Mouse (Mus musculus) lung, postnatal 0 days (tissue): ENCODE results near the gene Txnrd3. TPM values are rescaled to one million over a fixed set of nuclear protein-coding genes. Genes with fewer than 3 reads are reported as not detected.
A peak's percentile ranks its signal among the peaks of the same experiment; 100 is the strongest.

Experiments
- ATAC-seq: fragments of 200-750 bp; cut with Nextera tagmentation; 2 replicates; pipeline ENCODE4 v1.8.0; 2017; ENCODE audit warnings: moderate library complexity
- DNase-seq: peaks from one replicate; pipeline ENCODE4 v3.0.0-alpha.2; 2016; ENCODE audit warnings: low spot score
- H3K27ac ChIP-seq: fragments of 300-500 bp; sonication (generic); 2 replicates; pipeline ENCODE4 v1.5.1; 2014; ENCODE audit warnings: antibody characterized with exemption, mild to moderate bottlenecking, low read length, mixed read lengths
- H3K27me3 ChIP-seq: fragments of 300-500 bp; sonication (generic); replicated peaks from 2 replicates; pipeline ENCODE4 v1.6.1; 2014; ENCODE audit warnings: low read length, mixed read lengths; ENCODE audit not compliant: insufficient read depth
- H3K36me3 ChIP-seq: fragments of 300-500 bp; sonication (generic); 2 replicates; pipeline ENCODE4 v1.6.1; 2014; ENCODE audit warnings: low read length, mixed read lengths; ENCODE audit not compliant: insufficient read depth
- H3K4me1 ChIP-seq: fragments of 300-500 bp; sonication (generic); 2 replicates; pipeline ENCODE4 v1.6.1; 2014; ENCODE audit warnings: antibody characterized with exemption, low read depth, low read length, mixed read lengths; ENCODE audit not compliant: insufficient read depth
- H3K4me2 ChIP-seq: fragments of 300-500 bp; sonication (generic); replicated peaks from 2 replicates; pipeline ENCODE4 v1.6.1; 2014; ENCODE audit warnings: low read depth, mild to moderate bottlenecking, low read length, moderate library complexity, mixed read lengths
- H3K4me3 ChIP-seq: fragments of 300-500 bp; sonication (generic); 2 replicates; pipeline ENCODE4 v1.5.1; 2014; ENCODE audit warnings: low read depth, low read length
- H3K9ac ChIP-seq: fragments of 300-500 bp; sonication (generic); replicated peaks from 2 replicates; pipeline ENCODE4 v1.6.1; 2014; ENCODE audit warnings: low read depth, mild to moderate bottlenecking
- H3K9me3 ChIP-seq: fragments of 300-500 bp; sonication (generic); 2 replicates; pipeline ENCODE4 v1.6.1; 2016; ENCODE audit warnings: low read length, mixed read lengths
- CTCF ChIP-seq: IDR thresholded peaks from 2 replicates; pipeline ENCODE4 v1.5.1; 2016; ENCODE audit warnings: antibody characterized with exemption, mild to moderate bottlenecking
- EP300 ChIP-seq: IDR thresholded peaks from 2 replicates; pipeline ENCODE4 v1.6.1; 2016; ENCODE audit warnings: antibody characterized with exemption, mild to moderate bottlenecking, control low read depth
- WGBS: fragments of 180-500 bp; shearing (Covaris S2); extraction: QIAGEN DNeasy Blood & Tissue Kit; methylation state at CpG from one replicate; pipeline ENCODE4 v1.1.7; 2014; 5-methylcytosine and 5-hydroxymethylcytosine counted together
- polyA plus RNA-seq: library from polyadenylated mRNA; unstranded; fragments of >200 nt; fragmentation: Nextera tagmentation; extraction: Ambion mirVana; gene quantifications from 2 replicates; pipeline ENCODE4 v1.2.1, GENCODE M21; 2015

The Txnrd3 gene
- polyA plus RNA-seq, 1 experiment from 2014 or later, result 26.3 TPM

DNA sequence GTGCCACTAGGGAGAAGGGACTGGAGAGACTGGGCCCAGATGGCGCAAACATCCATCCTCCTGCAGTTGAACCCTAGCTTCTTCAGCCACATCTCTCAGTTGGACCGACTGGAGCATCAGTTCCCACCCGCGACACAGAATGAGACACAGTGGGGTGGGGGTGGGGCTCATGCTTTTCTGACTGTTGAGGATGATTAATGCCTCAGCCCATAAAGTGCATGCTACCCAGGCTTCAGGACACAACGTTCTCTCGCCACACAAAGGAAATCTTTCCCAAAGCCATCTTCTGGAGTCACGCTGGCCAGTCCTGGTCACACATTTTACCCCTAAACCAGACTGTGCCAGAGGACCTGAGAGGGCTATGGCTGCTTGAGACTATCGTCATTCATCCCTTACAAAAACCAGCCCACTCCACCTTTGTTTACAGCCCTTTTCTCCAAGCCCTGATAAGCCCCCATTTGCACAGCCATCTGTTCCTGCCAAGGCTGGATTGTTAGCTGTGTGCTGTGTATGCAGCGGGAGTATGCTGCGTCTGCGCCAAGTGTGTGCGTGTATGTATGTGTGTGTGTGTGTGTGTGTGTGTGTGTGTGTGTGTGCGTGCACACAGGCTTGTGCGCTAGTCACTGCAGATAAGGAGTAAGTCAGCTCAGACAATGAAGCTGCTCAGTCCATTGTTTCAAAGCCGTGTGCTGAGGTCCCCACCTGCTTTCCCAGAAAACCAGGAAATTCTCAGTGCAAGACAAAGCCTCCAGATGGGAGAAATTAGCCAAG lies 30.3 kb upstream of the Txnrd3 start:
- H3K4me1 ChIP-seq, result no peaks in the 10 kb centered on the region
- no peak overlapping the region for H3K27ac ChIP-seq
- H3K36me3 ChIP-seq, result no peaks in the 10 kb centered on the region
- H3K9me3 ChIP-seq, result no peaks in the 10 kb centered on the region
- no peak overlapping the region for H3K4me3 ChIP-seq
- H3K27me3 ChIP-seq, result no peaks in the 10 kb centered on the region
- 34% methylated on average over 15 of the region's 15 CpGs for WGBS
- H3K9ac ChIP-seq, result no peak overlapping the region
- no peak; the same call in 1 of the 2 replicates for ATAC-seq
- no peak overlapping the region for H3K4me2 ChIP-seq
- TF ChIP-seq EP300 (no peak), CTCF (no peak)
- DNase-seq, result no peak

DNA sequence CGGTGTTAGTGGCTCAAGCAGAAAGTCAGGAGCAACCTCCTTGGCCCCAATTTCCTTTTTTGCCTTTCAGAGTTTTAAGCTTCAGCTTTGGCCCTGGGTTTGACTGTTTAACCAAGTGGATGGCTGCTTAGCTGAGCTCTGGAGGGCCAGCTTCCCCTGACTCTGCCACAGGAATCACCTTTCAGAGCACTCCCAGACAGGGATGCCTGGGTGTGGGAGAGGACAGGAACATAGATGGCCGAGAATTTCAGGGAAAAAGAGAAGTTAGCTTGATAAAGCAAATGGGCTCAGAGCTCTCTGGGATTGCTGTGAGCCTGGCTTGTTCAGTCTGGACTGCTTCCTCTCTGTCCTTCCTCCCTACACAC lies 29.7 kb upstream of the Txnrd3 start:
- no peak overlapping the region for H3K4me3 ChIP-seq
- no peak overlapping the region for H3K27ac ChIP-seq
- TF ChIP-seq CTCF, result no peak
- no peak for TF ChIP-seq EP300
- no peak overlapping the region for H3K4me2 ChIP-seq
- H3K27me3 ChIP-seq, result no peaks in the 10 kb centered on the region
- ATAC-seq (no peak), DNase-seq (no peak)
- H3K36me3 ChIP-seq, result no peaks in the 10 kb centered on the region
- H3K4me1 ChIP-seq, result no peaks in the 10 kb centered on the region
- H3K9me3 ChIP-seq, result no peaks in the 10 kb centered on the region
- no peak overlapping the region for H3K9ac ChIP-seq
- 15% methylated on average over 2 of the region's 2 CpGs for WGBS

DNA sequence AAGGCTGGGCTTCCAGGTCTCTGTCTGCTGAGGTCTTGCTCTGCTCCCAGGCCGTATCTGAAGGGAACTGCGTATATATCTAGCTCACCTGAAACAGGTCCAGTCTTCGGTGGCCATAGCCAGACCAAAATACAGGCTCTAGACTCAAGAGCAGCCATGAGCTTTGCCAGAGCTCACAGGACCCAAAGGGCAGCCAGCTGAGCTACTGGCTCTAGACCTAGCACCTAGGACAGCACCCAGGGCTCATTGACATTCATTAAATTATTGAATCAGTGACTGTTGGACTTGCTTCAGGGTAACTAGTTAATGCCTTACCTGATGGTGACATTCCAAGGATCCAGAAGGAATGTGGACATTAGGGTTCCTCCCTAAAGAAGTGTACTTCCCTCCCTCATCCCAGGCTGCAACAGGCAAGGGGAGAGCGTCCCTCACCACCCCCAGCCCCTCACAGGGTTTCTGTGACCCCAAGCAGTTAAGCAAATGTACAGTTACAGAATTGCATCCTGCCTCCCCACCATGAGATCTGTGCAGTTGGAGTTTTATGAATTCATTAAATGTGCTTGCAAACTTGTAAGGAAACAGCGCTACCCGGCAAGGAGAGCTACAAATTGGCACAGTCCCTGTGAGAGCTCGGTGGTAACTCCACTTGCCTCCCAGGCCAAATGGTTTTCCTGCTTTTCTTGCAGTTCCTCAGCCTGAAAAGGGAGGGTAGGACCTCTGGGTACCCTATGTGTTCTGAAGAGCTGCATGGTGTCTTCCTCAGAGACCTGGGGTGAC lies 29.0 kb upstream of the Txnrd3 start:
- Histone ChIP-seq H3K27ac (no peak overlapping the region), H3K4me2 (no peak overlapping the region), H3K4me3 (no peak overlapping the region), H3K9me3 (no peaks in the 10 kb centered on the region), H3K36me3 (no peaks in the 10 kb centered on the region), H3K9ac (no peak overlapping the region), H3K27me3 (no peaks in the 10 kb centered on the region), H3K4me1 (no peaks in the 10 kb centered on the region)
- DNase-seq, result no peak
- ATAC-seq, result no peak
- no peak for TF ChIP-seq EP300
- TF ChIP-seq CTCF, result no peak
- WGBS, result 56% methylated on average over 7 of the region's 7 CpGs

DNA sequence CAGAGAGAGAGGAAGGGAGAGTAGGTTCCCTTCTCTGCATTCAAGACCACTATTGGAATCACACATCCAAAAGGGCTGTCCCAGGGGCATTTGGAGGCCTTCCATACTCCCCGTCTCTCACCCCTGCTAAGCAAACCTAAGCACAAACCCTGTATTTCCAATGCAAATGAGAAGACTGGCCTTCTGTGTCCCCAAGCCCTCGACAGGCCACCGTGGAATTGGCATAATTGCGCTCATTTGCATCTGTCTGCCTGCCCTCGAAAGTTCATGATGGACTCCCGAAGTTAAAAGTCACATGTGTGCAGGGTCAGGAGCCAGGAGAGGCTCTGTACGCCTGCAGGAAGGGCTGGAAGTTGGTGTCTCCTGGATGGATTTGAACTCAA lies 28.4 kb upstream of the Txnrd3 start:
- H3K9me3 ChIP-seq, result no peaks in the 10 kb centered on the region
- no peaks in the 10 kb centered on the region for H3K4me1 ChIP-seq
- WGBS, result 54% methylated on average over 7 of the region's 7 CpGs
- DNase-seq, result no peak
- no peak overlapping the region for H3K4me3 ChIP-seq
- H3K27me3 ChIP-seq, result no peaks in the 10 kb centered on the region
- H3K4me2 ChIP-seq, result no peak overlapping the region
- TF ChIP-seq EP300 (no peak), CTCF (no peak)
- H3K27ac ChIP-seq, result no peak overlapping the region
- ATAC-seq, result no peak
- H3K36me3 ChIP-seq, result no peaks in the 10 kb centered on the region
- H3K9ac ChIP-seq, result no peak overlapping the region

DNA sequence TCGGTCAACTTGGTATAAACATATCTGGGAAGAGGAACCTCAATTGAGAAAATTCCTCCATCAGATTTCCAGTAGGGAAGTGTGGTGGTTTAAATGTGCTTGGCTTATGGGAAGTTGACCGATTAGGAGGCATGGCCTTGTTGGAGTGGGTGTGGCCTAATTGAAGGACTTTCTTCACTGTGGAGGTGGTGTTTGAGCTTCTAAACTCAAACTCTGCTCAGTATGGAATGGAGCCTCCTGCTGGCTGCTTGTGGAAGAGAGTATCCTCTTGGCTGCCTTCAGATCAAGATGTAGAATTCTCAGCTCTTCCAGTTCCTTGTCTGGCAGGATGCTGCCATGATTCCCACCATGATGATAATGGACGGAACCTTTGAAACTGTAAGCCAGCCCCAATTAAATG lies 21.1 kb upstream of the Txnrd3 start:
- no peaks in the 10 kb centered on the region for H3K9me3 ChIP-seq
- no peak overlapping the region for H3K4me2 ChIP-seq
- H3K36me3 ChIP-seq, result no peaks in the 10 kb centered on the region
- no peak overlapping the region for H3K27ac ChIP-seq
- H3K4me3 ChIP-seq, result no peak overlapping the region
- DNase-seq, result no peak
- H3K4me1 ChIP-seq, result no peaks in the 10 kb centered on the region
- H3K27me3 ChIP-seq, result no peaks in the 10 kb centered on the region
- 74% methylated on average over 3 of the region's 3 CpGs for WGBS
- TF ChIP-seq CTCF (peak; percentile 43), EP300 (no peak)
- ATAC-seq, result no peak
- H3K9ac ChIP-seq, result no peak overlapping the region

DNA sequence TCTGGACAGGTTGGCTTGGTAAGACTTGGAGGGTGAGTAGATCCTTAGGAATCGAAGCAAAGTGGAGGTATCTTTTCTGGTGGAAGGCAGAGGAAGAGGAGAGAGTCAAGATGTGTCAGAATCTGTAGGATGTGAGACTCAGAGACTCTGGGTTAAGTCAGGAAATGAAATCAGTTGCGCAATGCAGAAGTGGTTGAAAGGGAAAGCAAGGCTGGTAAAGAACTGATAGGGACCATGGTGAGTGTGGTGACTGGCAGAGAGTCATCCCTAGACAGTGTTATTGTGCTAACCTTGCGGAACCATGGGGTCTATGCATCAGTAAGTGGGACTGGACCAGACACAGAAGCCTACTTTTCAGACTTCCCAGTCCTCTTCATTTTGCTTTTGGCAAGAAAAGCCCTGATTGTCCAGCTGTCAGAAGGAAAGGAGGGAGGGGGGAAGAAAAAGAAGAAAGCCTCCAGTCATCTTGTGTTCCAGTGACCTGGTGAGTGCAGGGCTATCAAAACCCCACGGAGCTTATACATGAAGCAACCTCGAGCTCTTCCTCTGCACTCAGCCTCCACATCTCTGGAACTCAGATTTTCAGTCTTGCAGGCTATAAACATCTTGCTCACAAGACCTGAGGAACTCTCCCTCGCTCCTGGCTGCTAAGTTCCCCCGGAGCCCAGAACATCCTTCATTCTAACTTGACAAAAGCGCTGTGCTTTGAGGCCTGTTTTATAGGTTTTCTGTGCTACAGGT lies 15.6 kb upstream of the Txnrd3 start:
- TF ChIP-seq CTCF (no peak), EP300 (no peak)
- Histone ChIP-seq H3K9ac (no peak overlapping the region), H3K36me3 (no peaks in the 10 kb centered on the region), H3K4me1 (0 out of 2 replicates have a peak, but pooled peaks cover 3% of the 10 kb centered on the region), H3K9me3 (no peaks in the 10 kb centered on the region), H3K27me3 (no peaks in the 10 kb centered on the region), H3K4me3 (no peak overlapping the region), H3K27ac (no peak overlapping the region), H3K4me2 (no peak overlapping the region)
- 56% methylated on average over 8 of the region's 8 CpGs for WGBS
- DNase-seq (no peak), ATAC-seq (no peak)
